Mouse (Mus musculus) right cerebral cortex, adult 2 months (tissue): ENCODE measurements around the gene Tshz2.
"Not testable (repeated sequence)": the region's sequence is repeated elsewhere in the genome, so short reads cannot be mapped to it uniquely, and the experiment has no call there.

Experiments used
- DNase-seq, 2 experiments: peaks; one replicate each; pipeline ENCODE4 v3.0.0; 2021 to 2022; ENCODE audit warnings: low spot score in 2 of 2

Tshz2 gene

GRCm38 (mm10) chr2:169755091-169755490, 122.3 kb downstream of the Tshz2 start:
- DNase-seq, result no peak

- DNase-seq, result no peak
Measured at GRCm38 (mm10) chr2:169758120-169758519, 125.3 kb downstream of the Tshz2 start.

GRCm38 (mm10) chr2:169760117-169760516, 127.3 kb downstream of the Tshz2 start:
- no peak for DNase-seq

- no peak for DNase-seq
Measured at GRCm38 (mm10) chr2:169761726-169762125, 128.9 kb downstream of the Tshz2 start.

- DNase-seq, result no peak
Measured at GRCm38 (mm10) chr2:169762301-169762700, 129.5 kb downstream of the Tshz2 start.

GRCm38 (mm10) chr2:169763716-169764115, 130.9 kb downstream of the Tshz2 start:
- DNase-seq, result no peak

- no peak for DNase-seq
Measured at GRCm38 (mm10) chr2:169766247-169766646, 133.4 kb downstream of the Tshz2 start.

GRCm38 (mm10) chr2:169767281-169767680, 134.5 kb downstream of the Tshz2 start:
- no peak for DNase-seq

- DNase-seq, result no peak
Measured at GRCm38 (mm10) chr2:169775078-169775477, 142.3 kb downstream of the Tshz2 start.

GRCm38 (mm10) chr2:169777242-169777641, 144.4 kb downstream of the Tshz2 start:
- no peak for DNase-seq

- no peak for DNase-seq
Measured at GRCm38 (mm10) chr2:169777764-169778163, 145.0 kb downstream of the Tshz2 start.

GRCm38 (mm10) chr2:169778740-169779345, 146.0 kb downstream of the Tshz2 start:
- DNase-seq, result no peak

- not testable (repeated sequence) for DNase-seq
Measured at GRCm38 (mm10) chr2:169781671-169782070, 148.9 kb downstream of the Tshz2 start.

GRCm38 (mm10) chr2:169782874-169783680, 150.3 kb downstream of the Tshz2 start:
- DNase-seq, result peak; percentile 12 to 18

- DNase-seq, result no peak
Measured at GRCm38 (mm10) chr2:169783681-169784033, 150.8 kb downstream of the Tshz2 start.

GRCm38 (mm10) chr2:169787381-169787780, 154.6 kb downstream of the Tshz2 start:
- DNase-seq, result no peak

- no peak for DNase-seq
Measured at GRCm38 (mm10) chr2:169787906-169788305, 155.1 kb downstream of the Tshz2 start.

- peak; percentile 22 to 27 for DNase-seq
Measured at GRCm38 (mm10) chr2:169790439-169791131, 157.8 kb downstream of the Tshz2 start.

- no peak for DNase-seq
Measured at GRCm38 (mm10) chr2:169792706-169793105, 159.9 kb downstream of the Tshz2 start.

- no peak for DNase-seq
Measured at GRCm38 (mm10) chr2:169802241-169802640, 169.4 kb downstream of the Tshz2 start.

GRCm38 (mm10) chr2:169804380-169804779, 171.6 kb downstream of the Tshz2 start:
- no peak for DNase-seq

- DNase-seq, result no peak
Measured at GRCm38 (mm10) chr2:169805545-169805944, 172.7 kb downstream of the Tshz2 start.

GRCm38 (mm10) chr2:169811589-169811988, 178.8 kb downstream of the Tshz2 start:
- no peak for DNase-seq
